Mouse (Mus musculus) heart, postnatal 14 days (tissue): ENCODE results near the gene Cirbp. TPM values are rescaled to one million over a fixed set of nuclear protein-coding genes. Genes with fewer than 3 reads are reported as not detected.
"Not testable (repeated sequence)": the region's sequence is repeated elsewhere in the genome, so short reads cannot be mapped to it uniquely, and the experiment has no call there.

ENCODE experiments used
- DNase-seq, 2 experiments: peaks; one replicate each; pipeline ENCODE4 v3.0.0; 2021 to 2022
- intact Hi-C: fragments of 180-260 bp; cut with DNase I; formaldehyde crosslinking; loops from one replicate; pipeline ENCODE4 v1.15.1; 2025
- total RNA-seq, 2 experiments: library from RNA; stranded (reverse); gene quantifications; 2 replicates each; pipeline ENCODE4 v1.2.3; 2021

Cirbp gene
- total RNA-seq, 2 experiments from 2014 or later, result 40.4 to 64.3 TPM

GRCm38 (mm10) chr10:80196167-80196566, 30.4 kb downstream of the Cirbp start:
- intact Hi-C loops, result no loop called here
- DNase-seq, result no peak

- no peak for DNase-seq
- intact Hi-C loops, result no loop called here
Observed at GRCm38 (mm10) chr10:80196778-80197581, 31.2 kb downstream of the Cirbp start.

GRCm38 (mm10) chr10:80199440-80200008, 33.7 kb downstream of the Cirbp start:
- peak; percentile 83 to 92 for DNase-seq
- intact Hi-C loops, result loop anchor here (1.0 kb wide), 1 partner anchor 46 kb away; no protein-coding TSS in a partner anchor

GRCm38 (mm10) chr10:80200485-80200884, 34.7 kb downstream of the Cirbp start:
- intact Hi-C loops, result no loop called here

GRCm38 (mm10) chr10:80204055-80204454, 38.3 kb downstream of the Cirbp start:
- DNase-seq, result no peak
- intact Hi-C loops, result no loop called here

More at GRCm38 (mm10) chr10:80200485-80200884, 34.7 kb downstream of the Cirbp start:
- no peak for DNase-seq

- intact Hi-C loops, result no loop called here
- DNase-seq, result no peak
Observed at GRCm38 (mm10) chr10:80207201-80207600, 41.4 kb downstream of the Cirbp start.

GRCm38 (mm10) chr10:80207676-80208075, 41.9 kb downstream of the Cirbp start:
- intact Hi-C loops, result no loop called here
- no peak for DNase-seq

- intact Hi-C loops, result no loop called here
- no peak for DNase-seq
Observed at GRCm38 (mm10) chr10:80208248-80208647, 42.5 kb downstream of the Cirbp start.

- intact Hi-C loops, result no loop called here
Observed at GRCm38 (mm10) chr10:80208841-80209371, 43.1 kb downstream of the Cirbp start.

GRCm38 (mm10) chr10:80211547-80212103, 45.8 kb downstream of the Cirbp start:
- intact Hi-C loops, DNase-seq: not testable (repeated sequence)

More at GRCm38 (mm10) chr10:80208841-80209371, 43.1 kb downstream of the Cirbp start:
- no peak for DNase-seq

GRCm38 (mm10) chr10:80215048-80215772, 49.4 kb downstream of the Cirbp start:
- intact Hi-C loops, result no loop called here
- no peak for DNase-seq

- DNase-seq, result no peak
- intact Hi-C loops, result no loop called here
Observed at GRCm38 (mm10) chr10:80220676-80221075, 54.9 kb downstream of the Cirbp start.

Other genes with a start within 250 kb of the Cirbp start
- under 1 TPM; 0.41 to 0.43 TPM for gene Kiss1r, start 249.0 kb upstream of the Cirbp start, total RNA-seq
- 10 to 100 TPM; 81.8 to 93.4 TPM for gene R3hdm4, start 244.8 kb upstream of the Cirbp start, total RNA-seq
- gene Arid3a, start 238.9 kb upstream of the Cirbp start, total RNA-seq, result 1 to 10 TPM; 2.2 to 2.6 TPM
- gene Wdr18, start 205.8 kb upstream of the Cirbp start, total RNA-seq, result 10 to 100 TPM; 21.7 to 24.0 TPM
- gene Grin3b, start 195.3 kb upstream of the Cirbp start, total RNA-seq, result under 1 TPM; 0.10 to 0.19 TPM
- gene Tmem259, start 181.7 kb upstream of the Cirbp start, total RNA-seq, result 100 to 1,000 TPM; 124 to 125 TPM
- 10 to 100 TPM; 36.2 to 45.9 TPM for gene Cnn2, start 177.4 kb upstream of the Cirbp start, total RNA-seq
- 1 to 10 TPM; 7.0 to 8.5 TPM for gene Abca7, start 169.5 kb upstream of the Cirbp start, total RNA-seq
- gene Arhgap45, start 149.3 kb upstream of the Cirbp start, total RNA-seq, result 10 to 100 TPM in 1 of 2 experiments, 1 to 10 TPM in 1; 4.9 to 11.3 TPM
- 10 to 100 TPM; 68.6 to 73.5 TPM for gene Polr2e, start 126.2 kb upstream of the Cirbp start, total RNA-seq
- gene Gpx4, start 118.8 kb upstream of the Cirbp start, total RNA-seq, result 100 to 1,000 TPM; 636 to 681 TPM
- 10 to 100 TPM; 13.5 to 14.0 TPM for gene Sbno2, start 60.4 kb upstream of the Cirbp start, total RNA-seq
- gene Stk11, start 50.2 kb upstream of the Cirbp start, total RNA-seq, result 100 to 1,000 TPM; 105 to 118 TPM
- gene Atp5d, start 27.4 kb upstream of the Cirbp start, total RNA-seq, result 1,000 to 10,000 TPM; 1,168 to 1,183 TPM
- 1 to 10 TPM; 3.0 to 3.3 TPM for gene Cbarp, start 25.1 kb upstream of the Cirbp start, total RNA-seq
- 100 to 1,000 TPM; 158 to 178 TPM for gene Midn, start 17.7 kb upstream of the Cirbp start, total RNA-seq
- 1 to 10 TPM; 3.8 to 4.7 TPM for gene 1600002K03Rik, start 7.0 kb downstream of the Cirbp start, total RNA-seq
- 1 to 10 TPM; 1.1 to 1.4 TPM for gene Efna2, start 13.5 kb downstream of the Cirbp start, total RNA-seq
- 10 to 100 TPM; 17.0 to 21.0 TPM for gene Mum1, start 60.4 kb downstream of the Cirbp start, total RNA-seq
- 100 to 1,000 TPM; 728 to 743 TPM for gene Ndufs7, start 83.1 kb downstream of the Cirbp start, total RNA-seq
- 10 to 100 TPM; 11.6 to 14.5 TPM for gene Gamt, start 95.0 kb downstream of the Cirbp start, total RNA-seq
- gene Dazap1, start 95.5 kb downstream of the Cirbp start, total RNA-seq, result 10 to 100 TPM; 68.2 to 76.3 TPM
- gene Rps15, start 126.5 kb downstream of the Cirbp start, total RNA-seq, result 100 to 1,000 TPM; 652 to 716 TPM
- gene Apc2, start 130.0 kb downstream of the Cirbp start, total RNA-seq, result 1 to 10 TPM; 2.3 to 3.6 TPM
- gene 2310011J03Rik, start 154.6 kb downstream of the Cirbp start, total RNA-seq, result 10 to 100 TPM; 13.3 to 15.0 TPM
- 1 to 10 TPM; 1.0 to 1.7 TPM for gene Pcsk4, start 163.5 kb downstream of the Cirbp start, total RNA-seq
- gene Reep6, start 164.0 kb downstream of the Cirbp start, total RNA-seq, result 1 to 10 TPM; 2.0 to 2.6 TPM
- 10 to 100 TPM; 43.8 to 44.5 TPM for gene Adamtsl5, start 182.4 kb downstream of the Cirbp start, total RNA-seq
- gene Plk5, start 190.5 kb downstream of the Cirbp start, total RNA-seq, result under 1 TPM; 0.12 to 0.22 TPM
- 10 to 100 TPM; 11.8 to 12.2 TPM for gene Mex3d, start 221.7 kb downstream of the Cirbp start, total RNA-seq
- gene Mbd3, start 233.6 kb downstream of the Cirbp start, total RNA-seq, result 10 to 100 TPM; 78.6 to 84.0 TPM
- 1,000 to 10,000 TPM; 1,852 to 1,908 TPM for gene Uqcr11, start 240.8 kb downstream of the Cirbp start, total RNA-seq